Mouse (Mus musculus) forebrain, embryonic 16.5 days (tissue): ENCODE measurements at regions not wholly inside any gene's neighbourhood (a gene's known extent, or its start where the extent isn't known, plus 50 kb on each side); places are given as distances from the start of the nearest gene placed in this dataset.

Experiments used
- ATAC-seq: fragments of 200-750 bp; cut with Nextera tagmentation; 2 replicates; pipeline ENCODE4 v1.8.0; 2017; ENCODE audit warnings: mild to moderate bottlenecking, moderate library complexity
- H3K27ac ChIP-seq: fragments of 300-500 bp; sonication (generic); 2 replicates; pipeline ENCODE4 v1.5.1; 2014; ENCODE audit warnings: low read length, control low read depth
- H3K27me3 ChIP-seq: fragments of 300-500 bp; sonication (generic); replicated peaks from 2 replicates; pipeline ENCODE4 v1.6.1; 2014; ENCODE audit warnings: low read length; ENCODE audit not compliant: control insufficient read depth, insufficient read depth
- H3K36me3 ChIP-seq: fragments of 300-500 bp; sonication (generic); 2 replicates; pipeline ENCODE4 v1.6.1; 2014; ENCODE audit not compliant: control insufficient read depth, insufficient read depth
- H3K4me1 ChIP-seq: fragments of 300-500 bp; sonication (generic); replicated peaks from 2 replicates; pipeline ENCODE4 v1.6.1; 2014; ENCODE audit warnings: low read length; ENCODE audit not compliant: control insufficient read depth, insufficient read depth
- H3K4me2 ChIP-seq: fragments of 300-500 bp; sonication (generic); 2 replicates; pipeline ENCODE4 v1.6.1; 2014; ENCODE audit warnings: mild to moderate bottlenecking, low read length, control low read depth
- H3K4me3 ChIP-seq: fragments of 300-500 bp; sonication (generic); replicated peaks from 2 replicates; pipeline ENCODE4 v1.5.1; 2014; ENCODE audit warnings: mild to moderate bottlenecking, low read length, control low read depth
- H3K9ac ChIP-seq: fragments of 300-500 bp; sonication (generic); replicated peaks from 2 replicates; pipeline ENCODE4 v1.6.1; 2014; ENCODE audit warnings: low read depth, low read length, control low read depth
- H3K9me3 ChIP-seq: fragments of 300-500 bp; sonication (generic); 2 replicates; pipeline ENCODE4 v1.6.1; 2016; ENCODE audit warnings: low read length; ENCODE audit not compliant: control insufficient read depth
- WGBS: fragments of 180-500 bp; shearing (Covaris S2); extraction: QIAGEN DNeasy Blood & Tissue Kit; methylation state at CpG from one replicate; pipeline ENCODE4 v1.1.7; 2014; 5-methylcytosine and 5-hydroxymethylcytosine counted together

- Histone ChIP-seq H3K9ac (no peak overlapping the region), H3K27ac (no peak overlapping the region), H3K9me3 (no peaks in the 10 kb centered on the region), H3K4me1 (no peaks in the 10 kb centered on the region), H3K4me3 (no peak overlapping the region), H3K4me2 (no peak overlapping the region), H3K36me3 (no peaks in the 10 kb centered on the region), H3K27me3 (no peaks in the 10 kb centered on the region)
- no peak for ATAC-seq
- WGBS: 79% methylated on average over 5 of the region's 5 CpGs
These were observed 447.7 kb upstream of the Jag1 start for GRCm38 (mm10) chr2:137564064-137564624.

DNA sequence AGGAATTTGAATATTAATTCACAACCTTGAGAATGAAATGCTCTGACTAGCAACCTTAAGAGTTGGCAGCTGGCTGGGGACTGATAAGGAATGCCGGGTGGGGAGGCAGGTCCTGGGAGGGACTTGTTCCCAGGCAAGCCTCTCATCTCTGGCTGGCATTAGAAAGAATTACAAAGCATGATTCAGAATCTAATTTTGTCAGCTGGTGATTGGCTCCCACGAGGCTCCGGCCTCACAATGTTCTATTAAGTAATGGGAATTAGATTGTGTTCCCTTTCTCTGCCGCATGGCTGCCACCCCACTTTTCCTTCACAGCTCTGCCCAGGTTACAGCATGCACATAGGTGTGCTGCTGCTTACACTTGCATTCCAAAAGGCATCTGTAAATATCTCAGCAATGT is 443.9 kb upstream of the Jag1 start:
- ATAC-seq: no peak
- no peaks in the 10 kb centered on the region for H3K36me3 ChIP-seq
- H3K4me2 ChIP-seq: no peak overlapping the region
- H3K27me3 ChIP-seq: no peaks in the 10 kb centered on the region
- no peak overlapping the region for H3K27ac ChIP-seq
- WGBS: 23% methylated on average over 4 of the region's 4 CpGs
- H3K9me3 ChIP-seq: no peaks in the 10 kb centered on the region
- no peaks in the 10 kb centered on the region for H3K4me1 ChIP-seq
- H3K9ac ChIP-seq: no peak overlapping the region
- H3K4me3 ChIP-seq: no peak overlapping the region

- Histone ChIP-seq H3K4me2 (no peak overlapping the region), H3K27me3 (no peaks in the 10 kb centered on the region), H3K4me1 (no peaks in the 10 kb centered on the region), H3K9me3 (no peaks in the 10 kb centered on the region), H3K36me3 (no peaks in the 10 kb centered on the region), H3K27ac (no peak overlapping the region), H3K4me3 (no peak overlapping the region), H3K9ac (no peak overlapping the region)
- ATAC-seq: no peak
- 92% methylated on average over 2 of the region's 2 CpGs for WGBS
These were observed 437.4 kb upstream of the Jag1 start for GRCm38 (mm10) chr2:137553871-137554270.

GRCm38 (mm10) chr2:137536581-137536980 is 420.1 kb upstream of the Jag1 start:
- Histone ChIP-seq H3K9ac (no peak overlapping the region), H3K4me1 (no peaks in the 10 kb centered on the region), H3K27me3 (no peaks in the 10 kb centered on the region), H3K4me2 (no peak overlapping the region), H3K9me3 (no peaks in the 10 kb centered on the region), H3K36me3 (no peaks in the 10 kb centered on the region), H3K27ac (no peak overlapping the region), H3K4me3 (no peak overlapping the region)
- 55% methylated on average over 2 of the region's 2 CpGs for WGBS
- ATAC-seq: no peak

DNA sequence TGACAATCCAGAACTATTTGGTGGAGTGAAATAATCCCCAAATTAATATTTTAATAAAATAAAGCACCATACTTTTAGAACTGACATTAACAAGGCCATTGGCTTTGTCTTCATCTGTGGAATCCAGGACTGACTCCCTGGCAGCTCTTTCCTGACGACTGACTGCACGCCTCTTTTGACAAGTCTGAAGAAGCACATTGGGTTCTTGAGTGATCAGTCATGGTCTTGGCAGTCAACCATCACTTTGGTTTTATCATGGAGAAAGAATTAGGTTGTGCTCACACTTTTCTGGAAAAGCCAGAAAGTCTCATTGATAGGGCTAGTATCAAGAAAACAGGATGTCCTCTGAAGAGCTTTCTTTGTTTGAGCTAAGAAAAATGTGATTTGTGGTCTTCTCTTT is 399.8 kb upstream of the Jag1 start:
- no peak for ATAC-seq

DNA sequence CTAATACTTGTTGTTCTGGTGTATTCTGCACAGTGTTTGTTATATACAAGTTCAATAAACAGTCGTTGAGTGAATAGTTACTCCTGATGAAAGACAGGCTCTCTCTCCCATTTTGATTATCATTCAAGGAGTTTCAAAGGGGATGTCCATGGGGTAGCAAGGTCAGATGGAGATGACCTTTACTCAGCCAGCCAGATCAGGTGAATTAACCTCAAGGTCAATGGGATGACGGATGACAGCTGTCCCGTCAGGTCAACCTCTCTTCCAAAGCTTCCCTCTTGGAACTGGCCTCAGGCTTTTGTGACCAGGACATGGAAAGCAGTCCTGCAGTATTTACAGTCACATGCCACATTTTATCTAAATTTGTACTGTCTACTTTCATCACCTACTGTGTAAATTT is 398.6 kb upstream of the Jag1 start:
- 83% methylated on average over 3 of the region's 3 CpGs for WGBS
- ATAC-seq: no peak
- H3K27me3 ChIP-seq: no peaks in the 10 kb centered on the region
- no peaks in the 10 kb centered on the region for H3K4me1 ChIP-seq
- no peak overlapping the region for H3K4me2 ChIP-seq
- H3K4me3 ChIP-seq: no peak overlapping the region
- no peaks in the 10 kb centered on the region for H3K9me3 ChIP-seq
- H3K36me3 ChIP-seq: no peaks in the 10 kb centered on the region
- no peak overlapping the region for H3K27ac ChIP-seq
- no peak overlapping the region for H3K9ac ChIP-seq

More for the DNA sequence above, 399.8 kb upstream of the Jag1 start:
- H3K4me2 ChIP-seq: no peak overlapping the region
- H3K36me3 ChIP-seq: no peaks in the 10 kb centered on the region
- H3K9me3 ChIP-seq: no peaks in the 10 kb centered on the region
- WGBS: 80% methylated on average over 2 of the region's 2 CpGs
- no peak overlapping the region for H3K4me3 ChIP-seq
- H3K4me1 ChIP-seq: no peaks in the 10 kb centered on the region
- no peaks in the 10 kb centered on the region for H3K27me3 ChIP-seq
- no peak overlapping the region for H3K27ac ChIP-seq
- H3K9ac ChIP-seq: no peak overlapping the region

DNA sequence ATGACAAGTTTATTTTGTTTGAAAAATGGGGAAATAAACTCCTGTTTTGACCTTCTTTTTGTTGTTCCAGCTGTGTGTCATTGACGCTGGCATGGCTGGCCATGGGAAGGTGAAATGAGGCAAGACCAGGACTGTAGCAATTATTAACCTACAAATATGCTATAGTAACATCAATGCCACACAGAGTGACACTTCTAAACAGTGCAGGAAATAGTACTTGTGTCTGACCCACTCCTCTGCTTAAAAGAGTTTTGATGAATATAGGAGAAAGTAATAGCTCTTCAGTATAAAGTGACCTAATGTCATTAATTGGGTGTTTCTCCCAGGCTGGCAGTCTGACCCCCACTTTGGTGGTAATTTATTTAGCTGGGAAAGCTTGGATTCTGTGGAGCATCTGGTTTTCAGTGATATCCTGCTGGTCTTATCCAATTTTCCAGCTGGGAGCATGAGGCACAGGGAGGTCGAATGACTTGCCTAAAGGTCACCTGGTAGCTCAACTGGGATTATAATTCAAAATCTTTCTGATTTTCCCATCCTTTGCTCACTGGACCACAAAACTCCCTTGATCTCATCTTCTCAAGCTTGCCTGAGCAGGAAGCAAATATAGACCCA is 397.6 kb upstream of the Jag1 start:
- Histone ChIP-seq H3K4me1 (no peaks in the 10 kb centered on the region), H3K9me3 (no peaks in the 10 kb centered on the region), H3K9ac (no peak overlapping the region), H3K4me3 (no peak overlapping the region), H3K27ac (no peak overlapping the region), H3K36me3 (no peaks in the 10 kb centered on the region), H3K4me2 (no peak overlapping the region), H3K27me3 (no peaks in the 10 kb centered on the region)
- no peak for ATAC-seq
- 44% methylated on average over 2 of the region's 2 CpGs for WGBS

DNA sequence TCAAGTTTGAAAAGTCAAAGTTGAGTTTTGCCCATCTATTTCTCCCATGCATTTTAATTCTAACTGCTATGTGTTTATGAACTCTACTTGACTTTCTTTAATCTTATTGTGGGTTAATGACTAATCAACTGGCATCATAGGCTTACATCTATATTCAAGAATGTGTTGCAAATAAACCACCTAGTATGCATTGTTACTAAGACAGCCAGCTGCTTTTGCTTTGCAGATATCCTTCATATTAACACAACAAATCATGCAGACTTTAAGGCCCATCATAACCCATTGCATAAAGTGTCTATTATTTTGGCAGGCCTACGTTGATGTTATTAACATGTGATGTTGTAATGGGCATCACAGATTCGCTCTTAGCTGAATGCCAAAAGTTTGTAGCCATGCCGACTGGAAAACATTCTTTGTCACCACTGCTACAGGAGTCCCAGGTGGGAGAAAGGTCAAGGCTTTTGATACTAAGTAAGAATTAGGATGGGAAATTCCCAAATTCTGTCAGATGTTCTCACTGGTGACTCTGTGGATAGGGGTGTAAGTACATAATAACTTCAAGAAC is 394.3 kb upstream of the Jag1 start:
- Histone ChIP-seq H3K36me3 (no peaks in the 10 kb centered on the region), H3K4me1 (no peaks in the 10 kb centered on the region), H3K9me3 (peaks cover 3% of the 10 kb centered on the region; the same call in 1 of the 2 replicates), H3K27me3 (no peaks in the 10 kb centered on the region), H3K27ac (no peak overlapping the region), H3K4me2 (no peak overlapping the region), H3K9ac (no peak overlapping the region), H3K4me3 (no peak overlapping the region)
- ATAC-seq: no peak
- 84% methylated on average over 3 of the region's 3 CpGs for WGBS

- Histone ChIP-seq H3K27me3 (no peaks in the 10 kb centered on the region), H3K36me3 (no peaks in the 10 kb centered on the region), H3K9me3 (no peaks in the 10 kb centered on the region), H3K4me3 (no peak overlapping the region), H3K27ac (no peak overlapping the region), H3K4me2 (no peak overlapping the region), H3K4me1 (no peaks in the 10 kb centered on the region), H3K9ac (no peak overlapping the region)
- WGBS: 89% methylated on average over 1 of the region's 1 CpGs
- no peak for ATAC-seq
These were observed 384.8 kb upstream of the Jag1 start for GRCm38 (mm10) chr2:137501236-137501635.
